Mouse (Mus musculus): Measurements from ENCODE around the gene Mndal. TPM values are rescaled to one million over a fixed set of nuclear protein-coding genes. Genes with fewer than 3 reads are reported as not detected.
"Not testable (repeated sequence)": the region's sequence is repeated elsewhere in the genome, so short reads cannot be mapped to it uniquely, and the experiment has no call there.

Mndal gene
- total and polyA plus RNA-seq, 2 experiments from 2014 or later: 0.27 to 1.5 TPM

GRCm38 (mm10) chr1:173955071-173955796 is 12.9 kb upstream of the Mndal start:
- H3K9ac ChIP-seq (replicated peaks; ENCODE audit: low read length, poor library complexity, severe bottlenecking): no peak overlapping the region
- TF ChIP-seq CTCF (IDR thresholded peaks at IDR 0.05): no peak
- H3K9me3 ChIP-seq (ENCODE audit: low read length): no peaks in the 10 kb centered on the region
- WGBS: 90% methylated on average over 2 of the region's 2 CpGs
- DNase-seq (ENCODE audit: low spot score): no peak
- H3K27ac ChIP-seq (ENCODE audit: low read depth, low read length): no peak overlapping the region
- no peak for ATAC-seq (ENCODE audit: low FRiP score)
- H3K27me3 ChIP-seq (ENCODE audit: insufficient read depth, low read length): no peaks in the 10 kb centered on the region
- no peak overlapping the region for H3K4me2 ChIP-seq (ENCODE audit: low read depth, low read length, poor library complexity, severe bottlenecking)
- H3K4me1 ChIP-seq (ENCODE audit: insufficient read depth, low read length): no peaks in the 10 kb centered on the region
- no peak overlapping the region for H3K4me3 ChIP-seq (ENCODE audit: low read depth, low read length)
- no peaks in the 10 kb centered on the region for H3K36me3 ChIP-seq (ENCODE audit: insufficient read depth, low read length)

- no peak for DNase-seq (ENCODE audit: low spot score)
- Histone ChIP-seq H3K4me3 (ENCODE audit: low read depth, low read length) (no peak overlapping the region), H3K36me3 (ENCODE audit: insufficient read depth, low read length) (no peaks in the 10 kb centered on the region), H3K9ac (replicated peaks; ENCODE audit: low read length, poor library complexity, severe bottlenecking) (no peak overlapping the region), H3K27me3 (ENCODE audit: insufficient read depth, low read length) (no peaks in the 10 kb centered on the region), H3K4me2 (ENCODE audit: low read depth, low read length, poor library complexity, severe bottlenecking) (no peak overlapping the region), H3K4me1 (ENCODE audit: insufficient read depth, low read length) (no peaks in the 10 kb centered on the region), H3K27ac (ENCODE audit: low read depth, low read length) (no peak overlapping the region), H3K9me3 (ENCODE audit: low read length) (no peaks in the 10 kb centered on the region)
- TF ChIP-seq CTCF (IDR thresholded peaks at IDR 0.05): no peak
- ATAC-seq (ENCODE audit: low FRiP score): no peak
- 88% methylated on average over 1 of the region's 1 CpGs for WGBS
Measured at GRCm38 (mm10) chr1:173953563-173953962, 11.3 kb upstream of the Mndal start.

- not testable (repeated sequence) for H3K27ac ChIP-seq (ENCODE audit: low read depth, low read length); ATAC-seq (ENCODE audit: low FRiP score); H3K27me3 ChIP-seq (ENCODE audit: insufficient read depth, low read length); H3K9ac ChIP-seq (replicated peaks; ENCODE audit: low read length, poor library complexity, severe bottlenecking); H3K4me3 ChIP-seq (ENCODE audit: low read depth, low read length); H3K36me3 ChIP-seq (ENCODE audit: insufficient read depth, low read length); DNase-seq (ENCODE audit: low spot score); H3K9me3 ChIP-seq (ENCODE audit: low read length); H3K4me1 ChIP-seq (ENCODE audit: insufficient read depth, low read length); H3K4me2 ChIP-seq (ENCODE audit: low read depth, low read length, poor library complexity, severe bottlenecking)
- 89% methylated on average over 2 of the region's 2 CpGs for WGBS
Measured at GRCm38 (mm10) chr1:173949044-173949443, 6.8 kb upstream of the Mndal start.

GRCm38 (mm10) chr1:173942780-173943066 is 432 bp upstream of the Mndal start:
- not testable (repeated sequence) for ATAC-seq (ENCODE audit: low FRiP score)

GRCm38 (mm10) chr1:173941522-173941921 is 769 bp downstream of the Mndal start:
- H3K4me2 ChIP-seq (ENCODE audit: low read depth, low read length, poor library complexity, severe bottlenecking); DNase-seq (ENCODE audit: low spot score); H3K9ac ChIP-seq (replicated peaks; ENCODE audit: low read length, poor library complexity, severe bottlenecking); H3K36me3 ChIP-seq (ENCODE audit: insufficient read depth, low read length); H3K27ac ChIP-seq (ENCODE audit: low read depth, low read length); H3K9me3 ChIP-seq (ENCODE audit: low read length); H3K4me1 ChIP-seq (ENCODE audit: insufficient read depth, low read length); ATAC-seq (ENCODE audit: low FRiP score); H3K27me3 ChIP-seq (ENCODE audit: insufficient read depth, low read length); H3K4me3 ChIP-seq (ENCODE audit: low read depth, low read length): not testable (repeated sequence)
- WGBS: 97% methylated on average over 2 of the region's 2 CpGs

More at GRCm38 (mm10) chr1:173942780-173943066, 432 bp upstream of the Mndal start:
- DNase-seq (ENCODE audit: low spot score); H3K4me2 ChIP-seq (ENCODE audit: low read depth, low read length, poor library complexity, severe bottlenecking); H3K4me3 ChIP-seq (ENCODE audit: low read depth, low read length); H3K36me3 ChIP-seq (ENCODE audit: insufficient read depth, low read length); H3K27ac ChIP-seq (ENCODE audit: low read depth, low read length); H3K9me3 ChIP-seq (ENCODE audit: low read length); H3K9ac ChIP-seq (replicated peaks; ENCODE audit: low read length, poor library complexity, severe bottlenecking); H3K27me3 ChIP-seq (ENCODE audit: insufficient read depth, low read length); H3K4me1 ChIP-seq (ENCODE audit: insufficient read depth, low read length): not testable (repeated sequence)

GRCm38 (mm10) chr1:173919279-173919678 is 23.0 kb downstream of the Mndal start:
- not testable (repeated sequence) for DNase-seq (ENCODE audit: low spot score); H3K4me3 ChIP-seq (ENCODE audit: low read depth, low read length); H3K9ac ChIP-seq (replicated peaks; ENCODE audit: low read length, poor library complexity, severe bottlenecking); H3K36me3 ChIP-seq (ENCODE audit: insufficient read depth, low read length); H3K4me1 ChIP-seq (ENCODE audit: insufficient read depth, low read length); H3K9me3 ChIP-seq (ENCODE audit: low read length); H3K27ac ChIP-seq (ENCODE audit: low read depth, low read length); H3K27me3 ChIP-seq (ENCODE audit: insufficient read depth, low read length); ATAC-seq (ENCODE audit: low FRiP score); H3K4me2 ChIP-seq (ENCODE audit: low read depth, low read length, poor library complexity, severe bottlenecking)
- WGBS: 71% methylated on average over 2 of the region's 3 CpGs

All from midbrain, postnatal 0 days (tissue).